In genomic region chr13:67728106-67728505, GRCm38 (mm10) we compare ENCODE assay signal across 8 mouse cellular contexts. TPM values are rescaled to one million over a fixed set of nuclear protein-coding genes. Genes with fewer than 3 reads are reported as not detected.
A peak's percentile ranks its signal among the peaks of the same experiment; 100 is the strongest.
DNase-seq lines count a peak whose midpoint lies in the region; ATAC-seq and TF ChIP-seq lines count a peak whose summit lies in the region.

No protein-coding gene starts in this region.

- peak overlapping the region; percentile 73 for H3K4me2 ChIP-seq in heart, embryonic 12.5 days
- H3K4me2 ChIP-seq in CH12.LX (ENCODE audit: insufficient read depth, low read depth, poor library complexity, severe bottlenecking): peak overlapping the region; percentile 29; the same call in 1 of the 2 replicates
- peak overlapping the region; percentile 71 for H3K4me2 ChIP-seq in forebrain, embryonic 15.5 days (replicated peaks)
- peak overlapping the region; percentile 79 for H3K4me2 ChIP-seq in liver, postnatal 0 days (ENCODE audit: low read depth, low read length)

- no peak for ATAC-seq in heart, embryonic 12.5 days (ENCODE audit: insufficient number of reproducible peaks, low FRiP score)
- no peak for ATAC-seq in forebrain, embryonic 15.5 days (replicated peaks)
- no peak for ATAC-seq in liver, postnatal 0 days
- ATAC-seq in megakaryocyte-erythroid progenitor cell, adult 5-6 weeks (replicated peaks; ENCODE audit: low FRiP score, low TSS enrichment, poor library complexity, severe bottlenecking): no peak

- no peak for TF ChIP-seq CTCF in CH12.LX (conservative IDR thresholded peaks at IDR 0.05 in 1 of 2, IDR thresholded peaks at IDR 0.05 in 1 of 2; ENCODE audit: low read depth in 2 of 2, low read length in 2 of 2)
- no peak for TF ChIP-seq CTCF in liver, postnatal 0 days (IDR thresholded peaks at IDR 0.05; ENCODE audit: low read depth)

- no peak for TF ChIP-seq RAD21 in CH12.LX (IDR thresholded peaks at IDR 0.05; ENCODE audit: low read depth, low read length)

- H3K27ac ChIP-seq in heart, embryonic 12.5 days (ENCODE audit: poor library complexity, severe bottlenecking): no peak overlapping the region
- no peak overlapping the region for H3K27ac ChIP-seq in CH12.LX (ENCODE audit: insufficient read depth, low read depth)
- no peak overlapping the region for H3K27ac ChIP-seq in forebrain, embryonic 15.5 days (replicated peaks)
- H3K27ac ChIP-seq in liver, postnatal 0 days (ENCODE audit: low read depth): no peak overlapping the region

- TF ChIP-seq POLR2A in CH12.LX (IDR thresholded peaks at IDR 0.05; ENCODE audit: low read depth, low read length): no peak

- in situ Hi-C loops in CH12.LX (cut with MboI; ENCODE audit: low pct_ligation_motif_present, low pct_unique_long_range_greater_than_20kb, low sequenced_read_pairs): no loop called here

- 72% methylated on average over 1 of the region's 1 CpGs for WGBS in heart, embryonic 12.5 days
- WGBS in forebrain, embryonic 15.5 days: 69% methylated on average over 1 of the region's 1 CpGs
- WGBS in liver, postnatal 0 days (ENCODE audit: insufficient replicate concordance): 52% methylated on average over 1 of the region's 1 CpGs

- intact Hi-C loops in heart, postnatal 25 days (cut with DNase I): loop anchor here (2.0 kb wide), 1 partner anchor 27 kb away; the partner anchor contains the start of gene Zfp85

- dilution Hi-C loops in CH12.LX (cut with MboI; ENCODE audit: extremely low pct_ligation_motif_present, extremely low pct_unique_long_range_greater_than_20kb, low sequenced_read_pairs): no loop called here

- peak overlapping the region; percentile 85 for H3K4me3 ChIP-seq in heart, embryonic 12.5 days
- peak overlapping the region in 2 of 3 experiments; percentile 52 to 63 for H3K4me3 ChIP-seq in CH12.LX (replicated peaks in 1 of 3; ENCODE audit: low read depth in 2 of 3, low read length in 2 of 3, poor library complexity in 1 of 3)
- peak overlapping the region; percentile 61 for H3K4me3 ChIP-seq in forebrain, embryonic 15.5 days
- peak overlapping the region; percentile 63; the same call in 1 of the 2 replicates for H3K4me3 ChIP-seq in liver, postnatal 0 days (ENCODE audit: low read depth, low read length)

- no peak for DNase-seq in heart, postnatal 25 days (ENCODE audit: low spot score)
- no peak for DNase-seq in CH12.LX (ENCODE audit: extremely low read depth)
- DNase-seq in liver, postnatal 0 days: no peak
- no peak for DNase-seq in urinary bladder, postnatal 10 days (ENCODE audit: low spot score)
- no peak for DNase-seq in natural killer cell, adult 2 months (ENCODE audit: low spot score in 2 of 2)

- H3K79me2 ChIP-seq in CH12.LX (replicated peaks; ENCODE audit: control insufficient read depth, extremely low read depth, insufficient read depth, poor library complexity, severe bottlenecking): no peaks in the 10 kb centered on the region; the same call in 1 of the 2 replicates

- H3K36me3 ChIP-seq in heart, embryonic 12.5 days: no peaks in the 10 kb centered on the region
- H3K36me3 ChIP-seq in CH12.LX (replicated peaks in 1 of 2; ENCODE audit: control insufficient read depth in 1 of 2, insufficient read depth in 1 of 2, low read length in 1 of 2): no peaks in the 10 kb centered on the region
- H3K36me3 ChIP-seq in forebrain, embryonic 15.5 days: no peaks in the 10 kb centered on the region
- no peaks in the 10 kb centered on the region for H3K36me3 ChIP-seq in liver, postnatal 0 days (replicated peaks; ENCODE audit: insufficient read depth, low read length)

- H3K4me1 ChIP-seq in heart, embryonic 12.5 days (replicated peaks): 0 out of 2 replicates have a peak, but pooled peaks cover 5% of the 10 kb centered on the region
- H3K4me1 ChIP-seq in CH12.LX (ENCODE audit: control insufficient read depth in 1 of 2, insufficient read depth in 2 of 2): peaks cover 0 to 23% of the 10 kb centered on the region in 2 experiments; a peak in 2 of 4 replicates
- H3K4me1 ChIP-seq in forebrain, embryonic 15.5 days: peaks cover 26% of the 10 kb centered on the region
- peaks cover 5% of the 10 kb centered on the region; the same call in 1 of the 2 replicates for H3K4me1 ChIP-seq in liver, postnatal 0 days (ENCODE audit: insufficient read depth)

- H3K9me3 ChIP-seq in heart, embryonic 12.5 days (replicated peaks): 0 out of 2 replicates have a peak, but pooled peaks cover 4% of the 10 kb centered on the region
- no peaks in the 10 kb centered on the region for H3K9me3 ChIP-seq in CH12.LX (replicated peaks; ENCODE audit: low read length)
- H3K9me3 ChIP-seq in forebrain, embryonic 15.5 days: 0 out of 2 replicates have a peak, but pooled peaks cover 2% of the 10 kb centered on the region
- H3K9me3 ChIP-seq in liver, postnatal 0 days (ENCODE audit: low read length): 0 out of 2 replicates have a peak, but pooled peaks cover 2% of the 10 kb centered on the region

- TF ChIP-seq EP300 in CH12.LX (IDR thresholded peaks at IDR 0.05; ENCODE audit: low read length): no peak
- TF ChIP-seq EP300 in liver, postnatal 0 days (IDR thresholded peaks at IDR 0.05; ENCODE audit: low read depth): no peak

- H3K9ac ChIP-seq in heart, embryonic 12.5 days: no peak overlapping the region
- H3K9ac ChIP-seq in CH12.LX (ENCODE audit: insufficient read depth, low read depth): no peak overlapping the region
- H3K9ac ChIP-seq in forebrain, embryonic 15.5 days (replicated peaks): peak overlapping the region; percentile 68; the same call in 1 of the 2 replicates
- no peak overlapping the region for H3K9ac ChIP-seq in liver, postnatal 0 days (replicated peaks)

- H3K27me3 ChIP-seq in heart, embryonic 12.5 days (replicated peaks): no peaks in the 10 kb centered on the region
- no peaks in the 10 kb centered on the region for H3K27me3 ChIP-seq in CH12.LX (replicated peaks)
- no peaks in the 10 kb centered on the region for H3K27me3 ChIP-seq in forebrain, embryonic 15.5 days
- H3K27me3 ChIP-seq in liver, postnatal 0 days (ENCODE audit: insufficient read depth, low read length): no peaks in the 10 kb centered on the region

TF ChIP-seq in CH12.LX, 34 proteins besides CTCF, POLR2A, EP300 and RAD21 (continues in another document):
- no peak for TF ChIP-seq ZKSCAN1 (IDR thresholded peaks at IDR 0.05; ENCODE audit: borderline replicate concordance, low read depth, low read length)
- TF ChIP-seq UBTF (IDR thresholded peaks at IDR 0.05; ENCODE audit: low read depth, low read length): no peak
- no peak for TF ChIP-seq RCOR1 (conservative IDR thresholded peaks at IDR 0.05; ENCODE audit: low read depth, low read length)
- no peak for TF ChIP-seq ZMIZ1 (IDR thresholded peaks at IDR 0.05; ENCODE audit: low read depth, low read length)
- no peak for TF ChIP-seq ELF1 (IDR thresholded peaks at IDR 0.05; ENCODE audit: low read depth, low read length)
- TF ChIP-seq TBP (conservative IDR thresholded peaks at IDR 0.05; ENCODE audit: low read depth, low read length): no peak
- no peak for TF ChIP-seq SIN3A (IDR thresholded peaks at IDR 0.05; ENCODE audit: low read length)
- no peak for TF ChIP-seq ZNF384 (IDR thresholded peaks at IDR 0.05; ENCODE audit: low read depth, low read length)
- no peak for TF ChIP-seq POLR2AphosphoS2 (IDR thresholded peaks at IDR 0.05; ENCODE audit: low read depth, low read length)

RNA-seq across cellular contexts. Expression of gene Zfp65, which starts 0.9 kb away (rescaled TPM):
- 4.2 and 5.0 TPM in 2 replicates for polyA plus RNA-seq in heart, embryonic 12.5 days (2016; fragmentation: Nextera tagmentation; extraction: Ambion mirVana)
- total RNA-seq in heart, postnatal 25 days (2021): 1 to 10 TPM; 6.5 to 7.1 TPM
- total RNA-seq in CH12.LX (2012; rRNA removed): 6.5 and 8.1 TPM in 2 replicates
- 13.0 and 16.3 TPM in 2 replicates for total RNA-seq in CH12.LX (2014; rRNA removed)
- 4.7 and 6.1 TPM in 2 replicates for polyA plus RNA-seq in CH12.LX (2012; ENCODE audit: insufficient read length, low read depth)
- 11.9 and 13.2 TPM in 2 replicates for polyA plus RNA-seq in forebrain, embryonic 15.5 days (2015; fragmentation: Nextera tagmentation; extraction: Ambion mirVana)
- 0.69 and 0.99 TPM in 2 replicates for polyA plus RNA-seq in liver, postnatal 0 days (2015; fragmentation: Nextera tagmentation; extraction: Ambion mirVana)
- 7.2 and 12.7 TPM in 2 replicates for total RNA-seq in megakaryocyte-erythroid progenitor cell, adult 5-6 weeks (2014; fragmentation: Nextera tagmentation)
- total RNA-seq in megakaryocyte-erythroid progenitor cell, adult 5-6 weeks (2017): 16.6 and 17.6 TPM in 2 replicates

RNA-seq across cellular contexts. Expression of gene Zfp85, which starts 26.9 kb away (rescaled TPM):
- 2.6 and 3.3 TPM in 2 replicates for polyA plus RNA-seq in heart, embryonic 12.5 days (2016; fragmentation: Nextera tagmentation; extraction: Ambion mirVana)
- total RNA-seq in heart, postnatal 25 days (2021): 1 to 10 TPM; 1.8 to 2.4 TPM
- total RNA-seq in CH12.LX (2012; rRNA removed) (3.0 and 3.3 TPM in 2 replicates), CH12.LX (2014; rRNA removed) (6.4 and 7.0 TPM in 2 replicates)
- 2.7 and 3.1 TPM in 2 replicates for polyA plus RNA-seq in CH12.LX (2012; ENCODE audit: insufficient read length, low read depth)
- 7.1 and 8.6 TPM in 2 replicates for polyA plus RNA-seq in forebrain, embryonic 15.5 days (2015; fragmentation: Nextera tagmentation; extraction: Ambion mirVana)
- 0.72 and 1.1 TPM in 2 replicates for polyA plus RNA-seq in liver, postnatal 0 days (2015; fragmentation: Nextera tagmentation; extraction: Ambion mirVana)
- total RNA-seq in megakaryocyte-erythroid progenitor cell, adult 5-6 weeks (2014; fragmentation: Nextera tagmentation): 5.4 and 9.3 TPM in 2 replicates
- total RNA-seq in megakaryocyte-erythroid progenitor cell, adult 5-6 weeks (2017): 7.0 and 8.1 TPM in 2 replicates

RNA-seq across cellular contexts. Expression of gene Zfp738, which starts 41.2 kb away (rescaled TPM):
- 7.5 and 7.8 TPM in 2 replicates for polyA plus RNA-seq in heart, embryonic 12.5 days (2016; fragmentation: Nextera tagmentation; extraction: Ambion mirVana)
- 1 to 10 TPM; 4.0 to 5.7 TPM for total RNA-seq in heart, postnatal 25 days (2021)
- 7.3 TPM in 2 replicates for total RNA-seq in CH12.LX (2012; rRNA removed)
- total RNA-seq in CH12.LX (2014; rRNA removed): 9.4 and 10.3 TPM in 2 replicates
- 4.7 and 4.9 TPM in 2 replicates for polyA plus RNA-seq in CH12.LX (2012; ENCODE audit: insufficient read length, low read depth)
- polyA plus RNA-seq in forebrain, embryonic 15.5 days (2015; fragmentation: Nextera tagmentation; extraction: Ambion mirVana): 16.2 and 21.1 TPM in 2 replicates
- 1.8 and 1.9 TPM in 2 replicates for polyA plus RNA-seq in liver, postnatal 0 days (2015; fragmentation: Nextera tagmentation; extraction: Ambion mirVana)
- total RNA-seq in megakaryocyte-erythroid progenitor cell, adult 5-6 weeks (2014; fragmentation: Nextera tagmentation): 13.3 and 13.6 TPM in 2 replicates
- total RNA-seq in megakaryocyte-erythroid progenitor cell, adult 5-6 weeks (2017): 13.1 and 21.9 TPM in 2 replicates

RNA-seq across cellular contexts. Expression of gene Zfp493, which starts 51.4 kb away (rescaled TPM):
- 1.7 and 2.5 TPM in 2 replicates for polyA plus RNA-seq in heart, embryonic 12.5 days (2016; fragmentation: Nextera tagmentation; extraction: Ambion mirVana)
- total RNA-seq in heart, postnatal 25 days (2021): 1 to 10 TPM; 1.5 TPM
- total RNA-seq in CH12.LX (2012; rRNA removed) (not detected in 2 replicates), CH12.LX (2014; rRNA removed) (not detected in 2 replicates)
- polyA plus RNA-seq in CH12.LX (2012; ENCODE audit: insufficient read length, low read depth): not detected in 2 replicates
- 2.8 and 3.5 TPM in 2 replicates for polyA plus RNA-seq in forebrain, embryonic 15.5 days (2015; fragmentation: Nextera tagmentation; extraction: Ambion mirVana)
- 0.22 and 0.36 TPM in 2 replicates for polyA plus RNA-seq in liver, postnatal 0 days (2015; fragmentation: Nextera tagmentation; extraction: Ambion mirVana)
- 6.2 and 8.9 TPM in 2 replicates for total RNA-seq in megakaryocyte-erythroid progenitor cell, adult 5-6 weeks (2014; fragmentation: Nextera tagmentation)
- total RNA-seq in megakaryocyte-erythroid progenitor cell, adult 5-6 weeks (2017): 1.8 and 3.7 TPM in 2 replicates

Comparison
In these comparisons a context has a peak if more than half of its experiments do, and no peak if none do; other contexts are left out.
1. H3K4me2 ChIP-seq: peak in every context shown above with its lines; median percentile 79 in liver, postnatal 0 days; 73 in heart, embryonic 12.5 days; 71 in forebrain, embryonic 15.5 days; 29 in CH12.LX.